Mouse (Mus musculus) brain, embryonic 14.5 days (tissue): ENCODE results near the gene Rybp. TPM values are rescaled to one million over a fixed set of nuclear protein-coding genes. Genes with fewer than 3 reads are reported as not detected.

Experiments used
- DNase-seq: peaks from one replicate; pipeline ENCODE4 v3.0.0-alpha.2; 2011; ENCODE audit warnings: low read depth
- CTCF ChIP-seq: fragments of 200-500 bp; IDR thresholded peaks from 2 replicates; pipeline ENCODE4 v1.5.1; 2012; ENCODE audit warnings: inconsistent platforms, mild to moderate bottlenecking, moderate library complexity, borderline replicate concordance; ENCODE audit not compliant: insufficient read depth, insufficient read length; ENCODE audit errors: extremely low read depth
- POLR2A ChIP-seq: fragments of 200-500 bp; IDR thresholded peaks from 2 replicates; pipeline ENCODE4 v1.6.1; 2012; ENCODE audit warnings: mild to moderate bottlenecking, inconsistent platforms, borderline replicate concordance; ENCODE audit not compliant: poor library complexity, insufficient read depth, insufficient read length, severe bottlenecking; ENCODE audit errors: extremely low read depth
- polyA plus RNA-seq: library from polyadenylated mRNA; depleted of rRNA; stranded (reverse); fragments of >200 nt; gene quantifications from 2 replicates; pipeline ENCODE4 v1.2.3, GENCODE M21; 2012

Gene Rybp
- polyA plus RNA-seq, 1 experiment: 64.7 TPM

DNA sequence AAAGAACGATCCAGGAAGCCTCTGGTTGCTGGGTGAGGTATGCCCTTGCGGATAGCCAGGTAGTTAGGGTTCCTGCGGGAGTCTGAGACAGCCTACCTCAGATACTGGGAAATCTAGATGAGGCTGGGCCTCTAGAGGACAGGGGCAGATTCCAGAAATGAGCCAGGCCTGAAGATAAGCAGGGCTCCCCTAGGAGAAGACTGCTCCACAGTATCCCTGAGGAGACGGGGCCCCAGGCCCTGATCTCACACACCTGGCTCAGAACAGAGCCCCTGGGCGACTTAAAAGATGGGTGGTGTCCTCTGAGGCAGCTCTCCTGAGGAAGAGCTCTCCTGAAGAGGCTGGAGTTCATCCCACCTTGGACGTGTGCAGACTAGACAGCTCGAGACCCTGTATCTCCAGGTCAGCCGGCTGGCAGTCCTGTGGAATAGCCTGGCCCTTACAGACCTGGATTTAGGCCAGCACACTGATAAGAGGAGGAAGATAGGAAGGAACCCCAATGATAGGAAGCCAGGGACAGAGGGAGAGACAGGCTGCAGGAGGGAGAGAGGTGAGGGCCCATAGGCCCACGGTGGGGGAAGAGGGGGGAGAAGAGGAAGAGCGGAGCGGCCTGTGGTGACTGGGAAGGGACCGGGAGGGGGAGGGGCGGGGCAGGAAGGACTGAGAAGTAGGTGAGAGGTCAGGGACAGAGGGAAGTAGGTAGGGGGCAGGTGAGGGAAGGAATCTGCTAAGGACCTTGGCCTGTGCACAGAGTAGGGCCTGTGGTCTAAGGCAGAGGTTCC, 73.0 kb downstream of the Rybp start:
- TF ChIP-seq CTCF: no peak
- TF ChIP-seq POLR2A: no peak
- DNase-seq: no peak

DNA sequence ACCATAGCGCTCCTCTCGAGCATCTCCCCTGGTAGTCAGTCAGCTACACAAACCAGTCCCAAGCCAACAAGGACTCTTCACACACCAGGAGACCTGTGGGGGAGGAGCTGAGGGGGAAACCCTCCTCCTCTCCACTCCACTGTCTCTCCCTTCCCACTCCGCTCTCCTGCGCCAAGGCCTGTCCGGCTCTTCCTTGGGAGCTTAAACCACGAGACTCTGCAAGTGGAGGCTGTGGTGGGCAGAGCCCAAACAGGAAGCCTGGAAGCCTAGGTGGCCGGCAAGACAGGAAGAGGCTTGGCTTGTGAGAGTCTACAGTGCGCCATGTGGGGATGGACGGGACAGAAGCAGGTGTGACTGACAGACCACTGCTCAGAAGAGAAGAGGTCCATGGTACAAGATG, 73.7 kb downstream of the Rybp start:
- TF ChIP-seq CTCF (no peak), POLR2A (no peak)
- no peak for DNase-seq

DNA sequence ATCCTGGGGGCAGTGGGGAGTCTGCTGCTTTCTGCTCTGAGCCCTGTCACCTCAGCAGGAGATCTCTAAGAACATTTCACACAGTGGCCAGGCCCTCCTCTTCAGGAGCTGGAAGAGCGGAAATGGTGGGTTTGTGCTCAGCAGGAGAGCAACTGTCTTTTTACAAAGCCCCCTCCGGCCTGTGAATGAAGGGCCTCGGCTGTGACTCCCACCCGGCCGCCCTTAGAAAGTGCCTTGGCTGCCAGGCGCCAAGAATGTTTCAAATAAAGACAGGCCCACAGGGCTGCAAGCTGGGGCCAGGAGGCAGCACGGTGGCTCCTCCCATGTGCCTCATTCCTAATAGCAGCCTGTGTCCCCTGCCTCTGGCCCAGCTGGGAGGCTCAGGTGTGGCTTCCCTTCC, 74.5 kb downstream of the Rybp start:
- DNase-seq: peak; percentile 54
- TF ChIP-seq POLR2A (no peak), CTCF (no peak)

DNA sequence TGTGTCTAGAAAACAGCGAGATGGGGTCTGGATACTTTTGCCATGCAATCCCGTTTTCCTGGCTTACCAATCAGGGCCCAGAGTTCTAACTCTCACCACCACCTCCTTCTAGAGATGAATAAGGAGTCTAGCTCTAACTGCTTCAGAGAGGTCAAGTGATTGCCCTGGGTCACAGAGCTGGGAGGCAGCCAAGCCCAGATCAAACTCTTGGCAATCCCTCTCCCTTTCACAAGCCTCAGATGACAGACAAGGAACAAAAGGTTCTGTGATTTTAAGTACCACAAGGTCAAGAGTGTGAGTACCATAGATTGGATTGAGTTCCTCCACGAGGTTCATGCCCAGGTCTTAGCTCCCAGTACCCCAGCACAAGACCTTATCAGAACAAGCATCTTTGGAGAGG, 75.6 kb downstream of the Rybp start:
- DNase-seq: no peak
- TF ChIP-seq CTCF: no peak
- TF ChIP-seq POLR2A: no peak

DNA sequence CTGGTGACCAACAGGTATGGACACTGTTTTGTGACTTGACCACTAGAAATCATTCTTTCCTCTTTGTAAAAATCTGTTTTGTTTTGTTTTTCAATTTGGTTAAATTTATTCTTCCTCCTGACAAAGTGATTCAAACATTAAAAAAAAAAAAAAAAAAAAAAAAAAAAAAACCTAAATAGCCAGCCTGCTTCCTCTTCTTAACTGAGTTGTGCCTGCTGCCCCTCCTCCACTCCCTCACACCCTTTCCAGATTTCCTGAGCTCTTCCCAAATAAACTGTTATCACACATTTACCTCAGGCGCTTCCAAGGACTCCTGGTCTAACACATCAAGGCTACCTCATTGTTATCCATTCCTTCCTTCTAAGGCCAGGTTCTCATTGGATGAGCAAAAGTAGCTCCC, 76.8 kb downstream of the Rybp start:
- no peak for DNase-seq
- no peak for TF ChIP-seq CTCF

DNA sequence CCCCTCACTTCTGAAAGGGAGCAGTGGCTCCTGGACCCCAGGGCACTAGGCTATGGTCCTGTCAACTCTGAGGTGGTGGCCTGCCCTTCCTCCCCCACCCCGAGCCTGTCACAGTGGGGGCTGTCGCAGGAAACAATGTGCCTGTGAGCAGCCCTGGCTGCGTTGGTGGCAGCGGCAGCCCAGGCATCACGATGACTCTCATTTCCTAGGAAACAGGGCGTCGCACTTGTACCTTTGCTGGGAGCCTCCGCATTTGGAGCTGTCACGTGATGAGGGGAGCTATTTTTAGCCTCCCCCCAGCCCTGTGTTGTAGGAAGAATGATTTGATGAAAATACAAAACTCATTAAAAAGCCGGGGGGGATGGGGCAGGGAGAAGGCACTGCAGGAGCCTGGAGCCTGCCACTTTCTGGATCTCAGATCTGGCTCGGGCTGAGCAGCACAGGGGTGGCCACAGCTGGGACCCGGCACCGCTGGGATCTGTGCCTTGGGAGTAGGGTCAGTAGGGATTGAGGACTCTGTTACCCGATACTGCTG, 80.5 kb downstream of the Rybp start:
- no peak for TF ChIP-seq CTCF
- no peak for TF ChIP-seq POLR2A
- DNase-seq: peak; percentile 89

DNA sequence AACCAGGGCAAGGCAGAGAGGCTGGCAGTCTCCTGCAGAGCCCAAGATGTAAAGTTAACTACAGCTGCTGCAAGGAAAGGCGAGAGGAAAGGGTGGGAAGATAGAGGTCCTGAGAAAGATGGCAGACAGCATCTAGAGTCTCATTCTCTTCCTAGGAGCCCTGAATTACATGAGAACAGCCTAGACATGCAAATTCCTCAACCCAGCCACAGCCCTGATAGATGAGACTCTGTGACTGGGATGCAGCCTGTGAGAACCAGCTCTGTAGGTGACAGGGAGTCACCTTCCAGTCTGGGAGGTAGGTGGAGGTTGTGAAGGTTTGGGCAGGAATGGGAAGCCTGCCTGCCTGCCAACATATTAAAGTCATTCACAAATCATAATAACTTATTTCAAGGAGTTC, 81.0 kb downstream of the Rybp start:
- TF ChIP-seq CTCF (no peak), POLR2A (no peak)

DNA sequence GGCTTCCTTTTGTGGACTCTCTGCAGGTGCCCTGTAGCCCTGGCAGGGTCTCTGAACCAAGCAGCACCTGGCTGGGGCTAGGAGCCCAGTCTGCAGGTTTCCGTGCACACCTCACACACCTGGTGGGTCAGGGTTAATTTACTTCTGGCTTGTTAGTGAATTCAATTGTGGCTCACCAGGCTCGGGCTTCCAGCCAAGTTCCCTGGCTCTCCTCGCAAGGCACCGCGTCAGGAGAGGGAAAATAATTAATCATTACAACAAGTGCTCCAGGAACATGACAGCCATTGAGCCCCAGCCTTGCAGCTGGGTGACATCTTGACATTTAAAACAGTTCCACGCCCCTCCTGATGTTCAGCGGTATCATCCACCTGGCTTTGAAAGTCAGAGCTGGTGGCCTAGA, 82.8 kb downstream of the Rybp start:
- TF ChIP-seq CTCF: no peak
- no peak for TF ChIP-seq POLR2A
- peak; percentile 76 for DNase-seq

More for the DNA sequence above, 81.0 kb downstream of the Rybp start:
- DNase-seq: no peak

DNA sequence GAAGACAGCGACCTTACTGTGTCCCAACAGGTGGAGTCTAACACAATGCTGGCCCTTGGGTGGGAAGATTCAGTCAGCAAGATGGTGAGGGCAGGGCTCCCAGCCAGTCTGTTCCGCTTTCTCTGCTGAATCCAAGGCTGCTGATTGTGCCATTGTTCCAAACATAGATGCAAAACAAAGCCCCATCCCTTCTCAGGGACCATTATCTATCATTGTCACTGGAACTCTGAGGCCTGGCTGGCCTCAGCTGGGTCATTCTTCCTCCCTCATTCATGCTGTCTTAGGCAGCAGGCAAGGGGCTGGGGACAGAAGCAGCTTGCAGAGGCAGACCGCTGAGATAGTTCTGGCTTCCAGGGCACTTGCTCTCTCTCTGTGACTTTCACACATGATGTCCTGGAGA, 83.8 kb downstream of the Rybp start:
- TF ChIP-seq POLR2A: no peak
- TF ChIP-seq CTCF: no peak
- peak; percentile 18 for DNase-seq

DNA sequence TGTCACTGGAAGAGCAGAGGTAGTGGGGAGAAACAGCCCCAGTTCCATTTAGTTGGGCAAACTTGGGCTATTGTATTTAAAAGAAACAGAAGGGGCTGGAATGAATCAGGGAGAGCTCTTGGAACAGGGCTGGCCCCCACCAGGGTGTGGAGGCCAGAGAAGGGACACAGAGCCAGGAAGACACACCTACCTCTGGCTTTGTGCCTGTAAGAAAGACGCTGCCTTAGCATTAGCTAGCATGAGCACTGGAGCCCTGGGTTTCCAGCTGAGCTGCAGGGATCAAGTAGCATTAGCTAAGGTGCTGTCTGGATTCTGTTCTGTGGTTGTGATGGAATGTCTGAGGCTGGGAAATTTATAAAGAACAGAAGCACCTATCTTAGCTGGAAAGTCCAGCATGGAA, 85.2 kb downstream of the Rybp start:
- TF ChIP-seq CTCF: no peak
- no peak for TF ChIP-seq POLR2A
- no peak for DNase-seq

DNA sequence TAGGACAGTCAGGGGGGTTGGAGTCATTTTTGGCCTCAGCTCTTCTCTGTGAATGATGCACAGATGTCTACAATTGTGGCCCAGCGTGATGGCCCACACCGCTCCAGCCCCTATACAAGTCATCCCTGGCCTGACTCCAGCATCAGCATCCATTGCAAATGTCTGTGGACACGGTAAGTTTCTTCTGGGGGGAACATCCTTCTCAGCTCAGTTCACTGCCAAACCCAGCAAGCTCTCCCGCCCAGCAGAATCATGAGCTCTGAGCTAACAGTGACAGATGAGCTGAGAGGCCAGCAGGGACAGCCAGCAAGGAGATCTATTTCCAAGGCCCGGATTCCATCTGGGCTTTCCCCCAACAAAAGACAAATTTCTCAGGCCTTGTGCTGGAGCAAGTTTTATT, 90.2 kb downstream of the Rybp start:
- peak; percentile 70 for DNase-seq
- no peak for TF ChIP-seq POLR2A
- no peak for TF ChIP-seq CTCF

DNA sequence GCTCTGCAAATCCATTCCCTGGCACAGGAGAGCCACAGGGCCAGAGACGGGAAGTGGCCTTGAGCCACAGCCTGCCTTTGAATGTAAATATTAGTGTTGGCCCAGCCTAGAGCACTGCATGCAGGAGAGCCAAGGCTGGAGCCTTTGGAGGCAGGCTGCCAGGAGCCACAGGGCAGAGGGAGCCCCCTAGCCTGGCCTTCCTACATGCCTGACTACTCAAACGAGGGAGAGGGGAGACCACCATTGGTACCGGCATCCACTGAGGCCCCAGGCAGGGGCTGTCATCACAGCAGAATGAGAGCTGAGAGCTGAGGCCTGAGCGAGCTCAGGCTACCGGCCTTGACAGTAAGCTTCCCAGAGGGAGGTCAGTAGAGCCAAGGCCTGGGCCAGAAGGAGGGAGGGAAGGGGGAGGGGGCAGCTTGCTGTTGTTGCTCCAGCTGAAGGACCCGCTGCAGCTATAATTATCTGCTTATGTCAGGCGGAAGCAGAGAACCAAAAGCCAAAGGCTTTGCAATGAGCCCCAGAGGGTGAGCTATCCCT, 91.3 kb downstream of the Rybp start:
- no peak for TF ChIP-seq CTCF
- TF ChIP-seq POLR2A: no peak
- peak; percentile 74 for DNase-seq
